Mouse (Mus musculus) liver, embryonic 15.5 days (tissue): ENCODE measurements around the gene Hnrnpd. TPM values are rescaled to one million over a fixed set of nuclear protein-coding genes. Genes with fewer than 3 reads are reported as not detected.

ENCODE experiments used
- ATAC-seq: fragments of 200-750 bp; cut with Nextera tagmentation; 2 replicates; pipeline ENCODE4 v1.8.0; 2017; ENCODE audit warnings: moderate number of reproducible peaks, mild to moderate bottlenecking, moderate library complexity; ENCODE audit not compliant: insufficient read depth
- H3K27ac ChIP-seq: fragments of 300-500 bp; sonication (generic); replicated peaks from 2 replicates; pipeline ENCODE4 v1.5.1; 2015; ENCODE audit warnings: mild to moderate bottlenecking, inconsistent platforms
- H3K27me3 ChIP-seq: fragments of 300-500 bp; sonication (generic); 2 replicates; pipeline ENCODE4 v1.6.1; 2015; ENCODE audit warnings: mild to moderate bottlenecking, inconsistent platforms
- H3K36me3 ChIP-seq: fragments of 300-500 bp; sonication (generic); replicated peaks from 2 replicates; pipeline ENCODE4 v1.6.1; 2015; ENCODE audit warnings: moderate library complexity, mild to moderate bottlenecking, inconsistent platforms
- H3K4me1 ChIP-seq: fragments of 300-500 bp; sonication (generic); replicated peaks from 2 replicates; pipeline ENCODE4 v1.6.1; 2015; ENCODE audit warnings: inconsistent platforms
- H3K4me2 ChIP-seq: fragments of 300-500 bp; sonication (generic); 2 replicates; pipeline ENCODE4 v1.6.1; 2015; ENCODE audit warnings: moderate library complexity, mild to moderate bottlenecking, inconsistent platforms
- H3K4me3 ChIP-seq: fragments of 300-500 bp; sonication (generic); replicated peaks from 2 replicates; pipeline ENCODE4 v1.5.1; 2015; ENCODE audit warnings: mild to moderate bottlenecking, inconsistent platforms
- H3K9ac ChIP-seq: fragments of 300-500 bp; sonication (generic); 2 replicates; pipeline ENCODE4 v1.6.1; 2015; ENCODE audit warnings: moderate library complexity, mild to moderate bottlenecking, inconsistent platforms
- H3K9me3 ChIP-seq: fragments of 300-500 bp; sonication (generic); replicated peaks from 2 replicates; pipeline ENCODE4 v1.6.1; 2016; ENCODE audit warnings: inconsistent platforms
- WGBS: fragments of 180-500 bp; shearing (Covaris S2); methylation state at CpG from one replicate; pipeline ENCODE4 v1.1.7; 2015; ENCODE audit warnings: mixed read lengths; ENCODE audit not compliant: insufficient replicate concordance; 5-methylcytosine and 5-hydroxymethylcytosine counted together
- polyA plus RNA-seq: library from polyadenylated mRNA; unstranded; fragments of >200 nt; fragmentation: Nextera tagmentation; extraction: Ambion mirVana; gene quantifications from 2 replicates; pipeline ENCODE4 v1.2.1, GENCODE M21; 2015

Hnrnpd gene
- polyA plus RNA-seq, 1 experiment from 2014 or later = 70.5 TPM

DNA sequence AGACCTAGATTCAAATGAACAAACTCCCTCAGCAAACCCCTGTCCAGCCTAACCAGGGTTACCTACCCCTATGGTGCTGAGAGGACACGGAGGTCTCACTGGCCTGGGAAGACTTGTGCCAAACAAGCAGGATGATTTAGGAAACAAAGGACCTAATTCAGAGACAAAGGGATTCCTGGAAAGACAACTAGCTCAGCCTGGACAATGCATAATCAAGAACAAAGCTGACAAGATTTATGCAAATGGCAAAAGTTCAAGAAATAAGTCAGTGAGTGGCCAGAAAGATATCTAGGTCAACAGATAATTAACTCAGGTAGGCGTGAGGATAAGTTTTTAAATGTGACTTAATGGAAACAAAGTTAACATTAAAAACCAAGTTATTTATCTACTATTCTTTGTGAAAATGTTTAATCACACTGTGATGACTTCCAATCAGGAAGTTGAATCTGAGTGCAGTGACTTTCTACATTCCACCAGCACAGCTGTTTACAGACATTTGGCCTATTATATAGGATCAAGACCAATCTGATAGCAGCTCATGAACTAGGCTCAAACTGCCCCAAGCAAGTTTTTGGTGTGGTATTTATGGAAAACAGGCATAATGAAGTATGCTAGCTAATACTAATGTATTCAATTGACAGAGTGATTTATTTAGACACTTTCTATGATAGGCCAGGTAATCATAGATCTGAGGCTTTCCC is 19.4 kb downstream of the Hnrnpd start:
- WGBS = 74% methylated on average over 2 of the region's 2 CpGs

DNA sequence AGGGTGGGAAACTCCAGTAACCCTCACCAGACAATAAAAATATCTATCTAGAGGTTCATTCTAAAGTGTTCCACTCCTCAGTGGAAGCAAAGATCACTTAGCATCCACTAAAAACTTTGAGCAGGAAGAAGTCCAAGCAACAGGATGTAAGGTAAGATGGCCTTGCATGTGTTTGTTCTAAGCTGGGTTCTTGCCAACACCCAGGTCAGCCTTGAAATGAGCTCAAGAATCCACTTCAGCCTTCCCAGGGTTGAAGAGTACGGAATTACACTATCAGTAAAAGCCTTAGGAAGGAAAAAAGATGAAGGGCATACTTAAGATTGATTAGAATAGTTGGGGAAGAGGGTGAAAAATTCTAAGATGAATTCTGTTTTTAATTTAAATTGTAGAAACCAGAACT is 20.1 kb downstream of the Hnrnpd start:
- no peaks in the 10 kb centered on the region for H3K4me1 ChIP-seq
- H3K9ac ChIP-seq = no peak overlapping the region
- H3K4me2 ChIP-seq = no peak overlapping the region
- 79% methylated on average over 1 of the region's 1 CpGs for WGBS
- no peak overlapping the region for H3K27ac ChIP-seq
- no peak for ATAC-seq
- H3K9me3 ChIP-seq = no peaks in the 10 kb centered on the region
- peaks cover 73% of the 10 kb centered on the region for H3K36me3 ChIP-seq
- H3K27me3 ChIP-seq = no peaks in the 10 kb centered on the region
- no peak overlapping the region for H3K4me3 ChIP-seq

More for the DNA sequence above, 19.4 kb downstream of the Hnrnpd start:
- H3K36me3 ChIP-seq = peaks cover 76% of the 10 kb centered on the region
- no peaks in the 10 kb centered on the region for H3K27me3 ChIP-seq
- H3K4me1 ChIP-seq = no peaks in the 10 kb centered on the region
- H3K4me2 ChIP-seq = no peak overlapping the region
- no peaks in the 10 kb centered on the region for H3K9me3 ChIP-seq
- H3K27ac ChIP-seq = no peak overlapping the region
- no peak for ATAC-seq
- no peak overlapping the region for H3K9ac ChIP-seq
- H3K4me3 ChIP-seq = no peak overlapping the region

DNA sequence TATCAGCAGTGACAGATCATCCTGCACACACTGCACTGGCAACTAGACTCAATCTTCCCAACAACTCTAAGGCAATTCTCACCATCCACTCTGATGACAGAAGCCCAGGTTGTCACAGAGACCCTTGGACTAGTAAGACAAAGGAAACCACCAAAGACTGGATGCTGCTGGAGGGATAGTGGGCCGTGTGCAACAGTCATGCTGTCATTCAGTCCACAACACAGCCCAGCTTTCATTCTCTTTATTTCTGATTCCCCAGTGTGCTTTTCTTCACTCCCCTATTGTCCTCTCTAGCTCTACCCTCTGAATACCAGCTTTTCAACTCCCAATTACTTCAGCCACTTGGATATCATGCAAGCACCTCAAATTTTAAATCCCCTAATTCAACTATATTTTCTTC is 24.9 kb downstream of the Hnrnpd start:
- H3K4me3 ChIP-seq = no peak overlapping the region
- no peaks in the 10 kb centered on the region for H3K27me3 ChIP-seq
- 45% methylated on average over 1 of the region's 1 CpGs for WGBS
- peaks cover 46% of the 10 kb centered on the region for H3K36me3 ChIP-seq
- H3K4me2 ChIP-seq = no peak overlapping the region
- no peak overlapping the region for H3K9ac ChIP-seq
- H3K27ac ChIP-seq = no peak overlapping the region
- ATAC-seq = no peak
- no peaks in the 10 kb centered on the region for H3K9me3 ChIP-seq
- H3K4me1 ChIP-seq = no peaks in the 10 kb centered on the region

DNA sequence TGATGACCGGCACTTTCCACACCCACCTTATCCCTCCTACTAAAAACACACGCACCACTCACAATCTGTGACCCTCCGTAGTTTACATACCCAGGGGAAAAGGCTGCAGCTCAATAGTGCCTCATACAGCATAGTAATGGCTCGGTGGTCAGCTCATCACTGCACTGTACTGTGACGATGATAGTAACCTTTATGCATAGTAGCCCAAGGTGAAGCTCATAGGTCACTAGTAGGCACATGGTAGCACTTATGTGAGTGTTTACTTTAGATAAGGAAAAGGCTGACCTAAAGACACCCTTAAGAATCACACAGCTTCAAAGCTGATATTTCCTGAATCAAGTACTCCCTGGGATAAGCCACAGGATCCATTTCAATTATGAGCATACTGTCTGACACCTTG is 26.2 kb downstream of the Hnrnpd start:
- peak; percentile 47; the same call in 1 of the 2 replicates for ATAC-seq
- no peaks in the 10 kb centered on the region for H3K4me1 ChIP-seq
- H3K4me2 ChIP-seq = no peak overlapping the region
- peaks cover 34% of the 10 kb centered on the region for H3K36me3 ChIP-seq
- H3K27me3 ChIP-seq = no peaks in the 10 kb centered on the region
- H3K9me3 ChIP-seq = no peaks in the 10 kb centered on the region
- 64% methylated on average over 5 of the region's 5 CpGs for WGBS
- H3K27ac ChIP-seq = no peak overlapping the region
- no peak overlapping the region for H3K9ac ChIP-seq
- H3K4me3 ChIP-seq = no peak overlapping the region

DNA sequence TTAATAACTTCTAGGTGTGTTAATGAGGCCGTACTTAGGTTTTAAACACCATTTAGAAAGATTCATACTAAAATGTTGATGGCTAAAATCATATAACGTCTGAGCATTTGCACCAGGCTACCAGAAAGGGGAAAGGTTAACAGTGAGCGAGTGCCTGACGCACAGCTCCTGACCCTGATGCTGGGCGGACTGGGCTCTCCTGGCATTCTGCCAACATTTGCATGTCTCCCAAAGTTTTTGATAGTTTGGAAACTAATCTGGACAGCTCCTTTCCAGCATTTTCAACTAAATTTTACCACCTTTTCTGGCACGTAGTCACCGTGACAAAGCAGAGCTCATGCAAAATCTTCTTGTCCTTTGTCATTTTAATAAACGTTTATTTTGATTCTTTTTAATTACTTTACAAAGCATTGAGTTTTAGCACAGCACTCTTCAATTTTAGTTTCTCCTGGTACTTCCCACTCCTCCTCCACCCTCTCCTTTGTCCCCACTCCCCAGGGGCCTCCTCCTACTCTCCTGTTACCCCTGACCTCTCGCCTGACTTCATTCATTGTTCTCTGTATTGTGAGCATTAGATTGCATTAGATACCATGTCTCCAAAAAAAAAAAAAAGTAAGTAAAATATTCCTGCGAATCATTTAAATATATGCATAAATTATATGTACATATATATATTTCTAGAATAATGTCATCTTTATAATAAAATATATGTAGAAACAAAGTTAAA is 36.8 kb downstream of the Hnrnpd start:
- H3K36me3 ChIP-seq = no peaks in the 10 kb centered on the region
- no peak overlapping the region for H3K9ac ChIP-seq
- WGBS = 66% methylated on average over 10 of the region's 10 CpGs
- H3K4me1 ChIP-seq = no peaks in the 10 kb centered on the region
- no peak overlapping the region for H3K4me2 ChIP-seq
- H3K27me3 ChIP-seq = no peaks in the 10 kb centered on the region
- H3K9me3 ChIP-seq = no peaks in the 10 kb centered on the region
- H3K4me3 ChIP-seq = no peak overlapping the region
- no peak overlapping the region for H3K27ac ChIP-seq
- ATAC-seq = no peak

DNA sequence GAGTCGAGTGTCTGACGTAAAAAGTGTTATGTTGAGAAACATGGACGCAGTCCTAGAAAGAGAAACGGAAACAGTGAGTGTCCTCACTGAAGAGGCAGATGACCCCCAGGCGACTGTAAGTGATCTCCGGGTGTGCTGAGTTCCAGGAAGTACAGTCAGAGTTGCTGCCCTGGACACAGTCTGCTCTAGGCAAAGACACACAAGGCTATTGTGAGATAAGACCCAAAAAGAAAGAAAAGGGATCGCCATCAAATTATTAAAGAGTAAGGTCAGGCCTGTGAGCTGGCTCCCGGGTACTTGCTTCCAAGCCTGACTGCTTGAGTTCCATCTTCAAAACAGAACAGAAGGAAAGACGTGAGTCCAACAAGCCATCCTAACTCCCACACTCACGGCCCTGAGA is 37.5 kb downstream of the Hnrnpd start:
- Histone ChIP-seq H3K4me2 (no peak overlapping the region), H3K9me3 (no peaks in the 10 kb centered on the region), H3K4me3 (no peak overlapping the region), H3K27me3 (no peaks in the 10 kb centered on the region), H3K36me3 (no peaks in the 10 kb centered on the region), H3K27ac (no peak overlapping the region), H3K4me1 (no peaks in the 10 kb centered on the region), H3K9ac (no peak overlapping the region)
- 67% methylated on average over 10 of the region's 10 CpGs for WGBS
- ATAC-seq = no peak

DNA sequence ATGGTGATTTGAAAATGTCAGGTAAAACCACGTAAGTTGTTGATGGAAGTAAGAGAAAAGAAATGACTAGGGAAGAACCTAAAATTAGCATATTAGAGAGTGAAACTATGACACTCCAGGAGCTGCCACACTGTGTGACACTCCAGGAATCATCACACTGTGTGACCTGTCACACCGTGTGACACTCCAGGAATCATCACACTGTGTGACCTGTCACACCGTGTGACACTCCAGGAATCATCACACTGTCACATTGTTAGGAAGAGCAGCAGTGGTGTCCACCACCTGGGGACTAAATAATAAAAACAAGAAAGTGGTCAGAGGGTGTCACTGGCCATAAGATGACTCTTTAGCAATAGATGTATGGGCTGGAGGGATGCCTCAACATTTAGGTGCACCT is 39.3 kb downstream of the Hnrnpd start:
- H3K27me3 ChIP-seq = no peaks in the 10 kb centered on the region
- ATAC-seq = no peak
- WGBS = 76% methylated on average over 3 of the region's 3 CpGs

DNA sequence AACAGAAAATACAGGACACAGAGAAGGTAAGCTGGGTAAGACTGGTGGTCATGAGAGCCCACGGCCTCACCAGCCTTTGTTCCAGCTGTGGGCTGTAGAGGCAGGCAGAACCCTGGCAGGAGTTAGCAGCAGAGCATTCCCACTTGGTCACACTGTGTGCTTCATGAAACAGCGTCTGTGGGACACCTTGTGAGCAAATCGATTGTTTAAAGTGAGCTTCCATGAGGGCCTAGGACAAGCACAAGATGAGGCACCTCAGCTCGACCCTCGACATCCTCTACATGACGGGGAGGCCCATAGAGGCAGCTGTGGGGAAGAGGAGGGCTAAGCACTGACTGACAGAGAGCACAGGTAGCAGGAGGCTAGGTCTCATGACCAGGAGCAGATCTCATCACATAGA is 46.8 kb downstream of the Hnrnpd start:
- Histone ChIP-seq H3K4me2 (no peak overlapping the region), H3K4me1 (no peaks in the 10 kb centered on the region), H3K27ac (no peak overlapping the region), H3K4me3 (no peak overlapping the region), H3K9me3 (no peaks in the 10 kb centered on the region), H3K9ac (no peak overlapping the region), H3K36me3 (no peaks in the 10 kb centered on the region), H3K27me3 (no peaks in the 10 kb centered on the region; the same call in 1 of the 2 replicates)
- 56% methylated on average over 6 of the region's 6 CpGs for WGBS
- ATAC-seq = no peak

More for the DNA sequence above, 39.3 kb downstream of the Hnrnpd start:
- H3K9ac ChIP-seq = no peak overlapping the region
- H3K4me1 ChIP-seq = no peaks in the 10 kb centered on the region
- H3K9me3 ChIP-seq = no peaks in the 10 kb centered on the region
- no peak overlapping the region for H3K27ac ChIP-seq
- H3K4me3 ChIP-seq = no peak overlapping the region
- no peak overlapping the region for H3K4me2 ChIP-seq
- no peaks in the 10 kb centered on the region for H3K36me3 ChIP-seq

DNA sequence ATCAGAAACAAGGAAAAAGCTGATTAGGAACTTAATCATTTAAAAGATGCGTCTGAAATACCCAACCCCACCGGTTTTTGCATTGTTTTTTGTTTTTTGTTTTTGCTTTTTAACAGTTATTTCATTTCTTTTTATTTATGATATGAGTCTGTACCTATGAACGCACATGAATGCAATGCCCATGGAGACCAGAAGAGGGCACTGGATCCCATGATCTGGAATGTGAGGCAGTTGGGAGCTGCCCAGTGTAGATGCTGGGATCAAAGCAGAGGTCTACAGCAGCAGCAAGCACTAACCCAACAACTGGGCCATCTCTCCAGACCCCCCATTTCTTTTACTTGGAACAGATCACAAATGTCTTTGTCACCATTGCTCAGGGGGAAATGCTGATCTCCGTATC is 50.8 kb downstream of the Hnrnpd start:
- H3K4me3 ChIP-seq = no peak overlapping the region

DNA sequence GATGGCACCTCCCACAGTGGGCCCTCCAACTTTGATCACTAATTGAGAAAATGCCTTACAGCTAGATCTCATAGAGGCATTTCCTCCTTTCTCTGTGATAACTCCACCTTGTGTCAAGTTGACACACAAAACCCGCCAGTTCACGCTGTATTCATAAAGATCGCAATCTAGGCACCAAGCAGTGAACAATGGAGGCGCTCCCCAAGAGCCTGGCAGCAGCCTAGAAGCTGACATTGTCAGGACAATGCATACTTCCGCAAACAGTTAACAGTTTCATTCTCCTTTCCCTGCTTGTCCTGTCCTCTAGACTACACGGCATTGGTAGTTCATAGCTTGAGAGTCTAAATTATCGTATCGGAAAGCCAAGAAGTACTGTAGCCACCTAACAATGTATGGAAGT is 56.7 kb downstream of the Hnrnpd start:
- Histone ChIP-seq H3K27ac (no peak overlapping the region), H3K9me3 (no peaks in the 10 kb centered on the region), H3K27me3 (no peaks in the 10 kb centered on the region), H3K36me3 (no peaks in the 10 kb centered on the region), H3K4me1 (no peaks in the 10 kb centered on the region), H3K4me2 (no peak overlapping the region), H3K9ac (no peak overlapping the region), H3K4me3 (no peak overlapping the region)
- ATAC-seq = no peak
- WGBS = 49% methylated on average over 8 of the region's 8 CpGs

More for the DNA sequence above, 50.8 kb downstream of the Hnrnpd start:
- Histone ChIP-seq H3K9ac (no peak overlapping the region), H3K9me3 (no peaks in the 10 kb centered on the region), H3K4me2 (no peak overlapping the region), H3K27ac (no peak overlapping the region), H3K27me3 (no peaks in the 10 kb centered on the region; the same call in 1 of the 2 replicates), H3K36me3 (no peaks in the 10 kb centered on the region), H3K4me1 (no peaks in the 10 kb centered on the region)
- 32% methylated on average over 4 of the region's 4 CpGs for WGBS
- no peak for ATAC-seq

DNA sequence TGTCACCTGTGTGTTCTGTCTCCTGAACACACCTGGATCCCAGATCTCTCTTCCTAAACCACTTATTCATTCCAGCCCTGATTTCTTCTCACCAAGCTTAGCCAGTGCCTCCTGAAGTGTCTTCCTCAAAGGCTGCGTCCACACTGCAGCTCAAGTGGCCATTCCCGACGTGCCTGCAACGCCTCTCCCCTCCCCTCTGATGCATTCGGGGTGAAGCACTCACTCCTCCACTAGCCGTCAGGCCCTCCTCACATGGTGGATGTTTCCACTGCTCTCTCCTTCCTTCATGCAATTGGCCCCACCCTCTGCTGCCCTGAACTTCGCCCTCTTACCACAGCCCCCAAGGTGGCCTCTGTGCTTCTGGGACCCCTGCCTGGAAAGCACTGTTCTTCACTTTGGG is 63.2 kb downstream of the Hnrnpd start:
- 33% methylated on average over 7 of the region's 7 CpGs for WGBS

More for the DNA sequence above, 63.2 kb downstream of the Hnrnpd start:
- H3K9ac ChIP-seq = no peak overlapping the region
- ATAC-seq = no peak
- no peak overlapping the region for H3K27ac ChIP-seq
- H3K36me3 ChIP-seq = no peaks in the 10 kb centered on the region
- no peaks in the 10 kb centered on the region for H3K27me3 ChIP-seq
- H3K9me3 ChIP-seq = no peaks in the 10 kb centered on the region
- no peak overlapping the region for H3K4me3 ChIP-seq
- H3K4me1 ChIP-seq = no peaks in the 10 kb centered on the region
- no peak overlapping the region for H3K4me2 ChIP-seq
